Mouse (Mus musculus): ENCODE data around the gene C1qtnf9. TPM values are rescaled to one million over a fixed set of nuclear protein-coding genes. Genes with fewer than 3 reads are reported as not detected.

The C1qtnf9 gene
- 10 to 100 TPM; 17.0 to 18.9 TPM for total RNA-seq (2021)
- long read RNA-seq, experiment 1, transcript C1qtnf9-201 (4 exons, 1,903 nt): major isoform, 24 of 30 reads
- long read RNA-seq, experiment 1, partial matches to known transcripts: 2 of 30 reads
- long read RNA-seq, experiment 1, other reads (novel, unspliced or antisense): 4 of 30 reads
- long read RNA-seq, experiment 2, transcript C1qtnf9-201 (4 exons, 1,903 nt): major isoform, 8 of 10 reads
- long read RNA-seq, experiment 2, partial matches to known transcripts: 0 of 10 reads
- long read RNA-seq, experiment 2, other reads (novel, unspliced or antisense): 2 of 10 reads

DNA sequence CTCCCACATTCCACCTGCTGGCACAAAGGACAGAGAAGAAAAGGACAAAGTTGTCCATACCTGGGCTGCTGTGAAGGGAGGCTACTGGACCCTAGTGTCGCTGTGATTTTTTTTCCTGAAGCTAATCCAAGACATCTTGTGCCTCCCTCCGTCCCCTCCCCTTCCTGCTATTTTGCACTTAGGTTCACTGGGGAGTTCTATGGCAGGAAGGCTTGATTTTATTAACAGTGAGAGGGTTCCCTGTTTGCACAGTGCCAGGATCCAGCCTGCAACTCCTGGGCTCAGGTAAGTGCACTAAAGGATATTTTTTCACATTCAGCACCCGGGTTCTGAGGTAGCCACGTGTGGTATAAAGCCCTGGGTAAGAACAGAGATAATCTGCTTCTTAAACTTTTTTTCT is at the start of gene C1qtnf9:
Gene C1qtnf9, plus strand, starts transcription at position 251 of the 400 bp plus-strand sequence.
- DNase-seq: no peak

DNA sequence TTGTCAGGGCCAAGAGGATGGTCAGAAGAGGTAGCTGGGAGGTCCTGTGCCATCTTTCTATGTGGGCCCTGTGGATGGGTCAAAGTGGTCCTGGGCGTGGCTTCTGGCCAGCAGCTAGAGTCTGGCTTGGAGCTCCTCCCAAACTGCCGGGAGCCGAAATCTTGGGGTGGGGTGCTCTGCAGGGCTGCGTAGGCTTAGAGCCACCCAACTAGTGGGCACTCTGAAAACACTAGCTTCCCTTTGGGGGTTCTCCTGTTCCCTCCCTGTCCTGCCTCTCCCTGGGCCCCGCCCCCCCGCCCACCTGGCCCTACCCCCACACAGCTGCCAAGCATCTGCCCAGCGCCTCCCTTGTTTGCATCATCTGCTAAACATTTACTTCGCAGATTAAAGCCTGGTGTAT is 46.6 kb upstream of the C1qtnf9 start:
- DNase-seq: no peak

DNA sequence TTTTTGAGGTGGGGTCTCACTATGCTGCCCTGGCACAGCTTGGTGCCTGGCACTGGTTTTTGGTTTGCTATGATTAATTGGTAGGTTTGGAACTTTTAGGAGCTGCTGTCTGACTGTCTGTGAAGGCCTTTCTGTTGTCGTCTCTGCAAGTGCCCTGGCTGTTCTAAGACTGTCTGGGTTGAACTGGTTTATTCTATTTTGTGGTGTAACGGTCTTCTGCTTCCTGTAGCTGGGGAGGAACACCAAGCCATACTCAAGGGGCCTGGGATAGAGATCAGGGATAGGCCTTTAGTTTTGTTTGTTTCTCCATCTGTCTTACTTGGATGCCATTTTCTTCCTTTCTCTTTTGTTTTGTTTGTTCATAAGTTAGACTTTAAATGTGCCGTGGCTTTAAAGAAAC is 46.0 kb upstream of the C1qtnf9 start:
- no peak for DNase-seq

DNA sequence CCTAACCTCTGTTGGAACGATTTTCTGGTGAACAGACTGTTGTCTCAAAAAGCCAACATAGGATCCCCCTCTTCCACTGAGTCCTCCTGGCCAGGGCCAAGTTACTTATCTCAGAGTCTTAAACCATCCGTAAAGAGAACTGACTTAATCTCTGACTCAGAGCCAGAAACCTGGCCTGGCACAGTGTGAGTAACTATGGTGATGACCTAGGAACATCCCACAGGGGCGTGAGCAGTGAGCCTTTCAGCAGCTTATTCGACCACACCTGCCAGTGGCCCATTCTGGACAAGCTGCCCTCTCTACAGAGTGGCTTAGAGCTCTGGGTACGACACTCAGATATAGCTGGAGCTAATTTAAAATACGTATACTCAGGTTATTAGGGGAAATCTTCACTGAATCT is 41.8 kb upstream of the C1qtnf9 start:
- no peak for DNase-seq

DNA sequence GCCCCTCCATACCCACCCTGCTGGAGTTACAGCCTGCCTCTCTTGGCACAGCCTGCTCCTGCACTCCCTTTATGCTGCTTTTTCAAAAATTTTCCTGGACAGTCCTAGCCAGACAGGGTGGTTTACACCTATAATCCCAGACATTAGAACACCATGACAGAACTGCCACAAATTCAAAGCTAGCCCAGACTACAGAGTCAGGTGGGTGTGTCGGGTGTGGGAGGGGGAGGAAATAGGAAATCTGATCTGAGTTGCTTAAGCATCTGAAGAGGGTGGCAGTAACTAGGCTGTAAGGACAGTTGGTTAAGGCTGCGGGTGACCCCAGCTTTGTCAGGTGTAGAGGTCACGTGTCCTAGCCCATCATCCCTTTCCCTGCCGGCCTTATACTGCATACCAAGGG is 40.8 kb upstream of the C1qtnf9 start:
- DNase-seq: no peak

DNA sequence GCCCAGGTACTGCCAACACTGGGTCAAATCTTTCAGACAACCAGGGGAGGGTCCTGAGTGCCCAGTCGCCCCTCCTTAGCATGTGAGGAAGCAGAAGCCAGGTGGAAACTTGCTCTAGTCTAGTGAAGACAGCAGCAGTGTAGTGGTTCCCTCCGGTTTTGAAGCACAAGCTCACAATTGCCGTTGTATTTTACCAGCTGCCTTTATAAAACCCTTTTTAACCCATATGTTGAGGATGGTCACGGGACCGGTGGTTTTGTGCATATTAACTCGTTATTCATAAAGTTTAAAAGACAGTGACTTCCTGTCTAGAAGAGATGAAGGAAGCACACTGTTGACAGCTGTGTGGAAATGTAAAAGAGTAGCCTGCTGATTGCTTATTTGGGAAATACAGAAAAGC is 35.9 kb upstream of the C1qtnf9 start:
- DNase-seq: no peak

DNA sequence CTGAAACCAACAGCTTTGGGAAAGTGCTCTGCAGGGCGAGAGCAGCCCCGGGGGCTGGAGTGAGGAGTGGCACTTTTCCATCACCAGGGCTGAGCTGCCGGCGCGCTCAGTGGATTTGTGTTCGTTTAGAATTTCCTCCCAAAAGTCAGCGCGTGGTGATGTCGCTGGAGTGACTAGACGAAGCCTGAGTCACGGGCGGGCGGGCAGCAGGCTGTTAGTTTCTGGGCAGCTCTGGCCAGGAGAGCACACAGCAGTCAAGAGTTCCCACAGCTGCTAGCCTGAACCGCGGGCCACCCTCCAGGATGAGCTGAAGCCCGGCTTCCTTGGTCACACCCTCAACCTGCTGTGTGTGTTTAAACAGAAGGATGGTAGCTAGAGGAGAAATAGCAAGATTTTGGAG is 35.1 kb upstream of the C1qtnf9 start:
- DNase-seq: peak; percentile 66

DNA sequence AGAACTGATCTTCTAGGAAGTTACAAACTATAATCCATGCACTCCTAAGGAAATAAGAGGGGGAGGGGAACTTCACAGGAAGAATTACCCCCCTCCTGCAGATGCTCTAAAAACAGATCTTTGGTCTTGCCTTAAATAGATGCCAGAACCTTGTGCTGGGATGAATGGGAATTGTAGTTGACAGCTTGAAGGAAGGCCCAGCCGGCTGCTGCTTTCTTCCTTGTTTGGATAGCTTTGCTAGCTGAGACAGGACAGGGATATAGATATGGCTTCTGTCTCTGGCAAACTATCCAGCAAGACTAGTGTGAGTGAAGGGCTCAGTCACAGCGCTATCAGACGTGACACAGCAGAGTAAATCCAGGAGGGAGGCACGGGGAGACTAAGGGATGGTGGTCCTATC is 34.2 kb upstream of the C1qtnf9 start:
- DNase-seq: no peak

DNA sequence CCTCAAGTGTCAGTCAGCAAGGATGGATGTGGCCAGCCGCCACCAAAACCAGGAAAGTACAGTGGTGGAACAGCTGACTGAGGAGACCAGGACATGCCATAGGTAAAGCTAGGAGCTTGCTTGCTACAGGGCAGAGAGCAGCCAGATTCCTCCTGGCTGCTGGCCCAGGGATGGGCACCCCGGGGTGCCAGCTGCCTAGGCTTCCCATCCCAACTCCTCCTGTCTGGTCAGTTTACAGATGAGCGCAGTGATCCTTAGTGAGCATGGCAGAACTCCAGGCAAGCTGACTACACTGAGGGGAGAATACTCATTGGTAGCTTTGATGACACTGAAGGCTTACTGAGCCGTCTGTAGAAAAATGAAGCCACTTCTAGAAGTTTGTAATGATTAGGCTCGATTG is 32.7 kb upstream of the C1qtnf9 start:
- no peak for DNase-seq

DNA sequence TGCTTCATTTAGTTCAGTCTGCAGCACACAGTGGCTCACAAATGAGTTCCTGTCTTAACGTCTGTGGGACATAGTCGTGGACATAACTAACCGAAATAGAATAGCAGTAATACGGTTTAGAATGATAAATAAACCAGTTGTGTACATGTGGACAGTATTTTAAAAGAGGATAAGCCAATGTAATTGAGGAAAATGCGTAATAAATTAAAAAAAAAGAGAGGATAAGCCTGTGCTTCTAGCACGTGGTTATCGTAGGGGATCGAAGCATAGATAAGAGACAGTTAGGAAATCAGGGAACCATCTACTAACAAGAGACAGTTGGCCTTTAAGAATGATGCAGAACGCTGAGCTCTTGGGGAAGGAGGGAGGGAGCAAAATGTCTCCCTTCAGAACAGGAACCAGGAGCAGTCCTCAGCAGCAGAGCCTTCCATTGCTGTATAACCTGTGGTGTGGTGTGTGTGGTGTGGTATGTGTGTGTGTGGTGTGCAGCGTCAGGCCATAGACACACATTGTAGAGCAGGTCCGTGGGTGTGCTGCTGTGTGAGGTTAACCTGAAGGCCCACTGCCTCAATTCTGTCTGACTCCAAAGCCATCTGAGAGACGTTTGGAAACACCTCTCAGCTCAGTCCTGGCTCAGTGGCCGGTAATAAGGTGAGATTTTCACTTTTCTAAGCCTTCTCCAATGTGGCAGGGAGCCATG is 31.9 kb upstream of the C1qtnf9 start:
- no peak for DNase-seq

DNA sequence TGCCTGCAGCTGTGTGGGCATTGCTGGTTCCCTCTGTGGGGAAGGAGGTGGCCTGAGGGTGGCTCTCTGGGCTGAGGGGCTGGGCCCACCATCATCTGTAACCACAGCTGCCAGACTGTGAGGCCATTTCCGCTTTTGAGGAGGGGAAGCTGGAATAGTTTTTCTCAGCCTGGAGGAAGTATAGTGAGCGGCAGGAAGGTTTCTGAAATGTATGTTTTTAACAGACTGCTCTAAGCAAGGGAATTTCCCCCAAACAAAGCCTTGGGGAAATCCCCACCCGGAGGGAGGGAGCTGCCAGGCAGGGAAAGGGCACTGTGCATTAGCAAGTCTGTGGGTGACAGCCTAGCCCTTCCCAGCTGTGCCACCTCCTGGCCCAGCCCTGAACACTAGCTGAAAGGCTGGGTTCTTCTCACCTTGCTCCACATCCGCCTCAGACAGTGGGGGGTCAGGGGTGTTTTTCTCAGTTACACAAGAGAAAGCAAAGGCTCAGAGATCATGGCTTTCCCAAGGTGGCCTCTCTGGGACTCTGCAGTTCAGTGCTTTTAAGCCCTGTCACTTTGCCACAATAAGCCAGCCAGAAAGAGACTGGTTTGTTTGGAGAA is 31.2 kb upstream of the C1qtnf9 start:
- peak; percentile 66 for DNase-seq

DNA sequence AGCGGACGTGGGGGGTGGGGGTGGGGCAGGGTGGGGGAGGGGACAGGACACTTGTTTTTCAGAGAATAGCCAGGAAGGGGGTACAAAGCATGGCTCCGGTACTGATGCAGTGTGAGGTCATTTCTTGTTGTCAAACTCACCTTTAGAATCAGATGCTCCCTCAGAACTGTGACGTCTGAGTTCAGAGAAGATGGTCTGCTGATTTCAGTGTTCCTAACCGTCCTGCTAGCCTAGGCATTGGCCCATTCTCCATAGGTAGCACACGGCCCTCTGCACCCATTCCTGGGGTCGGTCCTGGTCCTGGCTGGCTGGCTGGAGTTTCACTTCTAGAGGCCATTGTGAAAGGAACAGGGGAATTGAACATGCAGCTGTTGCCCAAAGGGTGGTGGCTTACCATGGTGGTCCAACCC is 30.7 kb upstream of the C1qtnf9 start:
- DNase-seq: no peak

DNA sequence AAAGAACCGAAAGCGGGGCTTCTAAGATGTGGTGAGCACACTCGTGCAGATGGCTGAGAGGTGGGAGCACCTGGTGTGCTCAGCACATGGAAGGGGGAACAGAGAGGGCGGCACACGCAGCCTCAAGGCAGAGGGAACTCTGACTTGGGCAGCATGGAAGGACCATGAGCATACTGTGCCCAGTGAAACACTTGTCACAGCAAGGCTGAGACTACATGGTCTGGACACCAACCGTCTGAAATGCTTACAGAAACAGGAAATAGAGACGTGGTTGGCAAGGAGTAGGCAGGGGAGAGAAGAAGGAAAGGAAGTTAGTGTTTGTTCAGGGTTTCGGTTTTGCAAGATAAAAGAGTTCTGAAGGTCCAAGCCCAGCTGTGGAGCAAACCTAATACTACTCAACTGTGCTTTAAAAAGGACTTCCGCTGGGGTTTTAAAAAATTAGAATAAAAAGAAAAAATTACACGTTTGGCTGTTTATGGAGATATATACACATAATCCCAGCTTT is 29.4 kb upstream of the C1qtnf9 start:
- no peak for DNase-seq

DNA sequence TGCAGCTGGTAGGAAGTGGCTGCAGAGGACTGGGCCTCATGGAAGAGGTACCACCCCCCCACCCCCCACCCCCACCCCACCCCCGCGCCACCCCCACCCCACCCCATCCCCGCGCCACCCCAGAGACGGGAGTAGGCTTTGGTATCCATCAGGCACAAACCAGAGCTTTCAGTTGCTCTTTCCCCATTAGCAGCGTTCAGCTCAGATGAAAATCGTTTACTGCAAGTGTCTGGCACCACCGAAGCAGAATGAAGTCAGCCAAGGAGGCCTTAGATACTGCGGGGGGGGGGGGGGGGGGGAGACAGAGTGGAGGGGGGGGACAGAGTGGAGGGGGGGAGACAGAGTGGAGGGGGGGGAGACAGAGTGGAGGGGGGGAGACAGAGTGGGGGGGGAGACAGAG is 28.8 kb upstream of the C1qtnf9 start:
- DNase-seq: no peak

DNA sequence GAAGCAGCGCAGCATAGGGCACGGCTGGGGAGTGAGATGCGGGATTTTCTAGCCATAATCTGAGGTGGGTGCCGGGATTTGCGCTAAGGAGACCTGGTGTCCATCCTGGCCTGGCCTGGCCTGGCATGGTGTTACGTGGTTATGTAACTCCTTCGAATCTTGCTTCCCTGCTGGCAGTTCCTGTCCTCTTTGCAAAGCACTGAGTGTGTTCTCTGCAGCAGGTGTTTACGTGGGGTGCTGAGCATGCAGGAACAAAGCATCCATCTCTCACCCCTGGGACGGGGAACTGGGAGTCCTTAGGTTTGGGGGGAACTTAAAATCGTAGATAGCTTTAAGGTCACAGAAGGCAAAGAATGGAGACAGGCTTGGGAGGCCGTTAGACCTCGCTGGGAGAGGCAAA is 28.3 kb upstream of the C1qtnf9 start:
- DNase-seq: no peak

DNA sequence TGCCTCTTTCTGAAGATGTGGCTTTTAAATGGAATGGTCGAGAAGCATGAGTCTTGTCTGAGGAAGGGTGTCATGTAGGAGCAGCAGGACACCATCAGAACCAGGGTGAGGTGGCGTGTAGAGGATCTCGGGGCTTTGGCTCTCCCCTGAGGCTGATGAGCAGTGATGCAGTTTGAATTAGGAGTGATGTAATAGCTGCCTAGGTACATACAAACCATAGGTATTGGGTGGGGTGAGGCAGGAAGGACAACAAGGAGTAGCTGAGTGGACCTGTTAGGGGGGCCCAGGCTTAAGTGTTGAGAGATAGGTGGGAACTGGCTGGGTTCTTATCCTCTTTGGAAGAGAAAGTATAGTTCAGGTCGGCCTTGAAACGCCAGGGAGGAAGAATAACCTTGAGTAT is 27.4 kb upstream of the C1qtnf9 start:
- DNase-seq: no peak

DNA sequence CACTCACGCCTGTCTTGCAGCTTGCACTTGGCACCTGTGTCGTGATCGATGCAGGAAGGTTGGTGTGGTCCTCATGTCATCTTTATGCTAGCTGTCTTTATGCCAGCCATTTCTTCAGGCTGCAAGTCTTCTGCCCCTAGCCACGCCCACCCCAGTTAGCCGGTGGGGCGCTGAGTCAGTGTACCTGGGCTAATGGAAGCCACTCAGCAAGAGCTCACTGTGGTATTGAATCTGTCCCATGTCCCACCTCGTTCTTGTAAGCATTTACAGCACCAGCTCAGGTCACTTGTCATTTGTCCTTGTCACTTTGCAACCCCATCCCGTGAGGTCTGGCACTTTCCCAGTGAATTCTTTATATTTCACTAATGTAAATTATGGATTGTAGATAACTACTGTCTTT is 26.9 kb upstream of the C1qtnf9 start:
- DNase-seq: no peak

DNA sequence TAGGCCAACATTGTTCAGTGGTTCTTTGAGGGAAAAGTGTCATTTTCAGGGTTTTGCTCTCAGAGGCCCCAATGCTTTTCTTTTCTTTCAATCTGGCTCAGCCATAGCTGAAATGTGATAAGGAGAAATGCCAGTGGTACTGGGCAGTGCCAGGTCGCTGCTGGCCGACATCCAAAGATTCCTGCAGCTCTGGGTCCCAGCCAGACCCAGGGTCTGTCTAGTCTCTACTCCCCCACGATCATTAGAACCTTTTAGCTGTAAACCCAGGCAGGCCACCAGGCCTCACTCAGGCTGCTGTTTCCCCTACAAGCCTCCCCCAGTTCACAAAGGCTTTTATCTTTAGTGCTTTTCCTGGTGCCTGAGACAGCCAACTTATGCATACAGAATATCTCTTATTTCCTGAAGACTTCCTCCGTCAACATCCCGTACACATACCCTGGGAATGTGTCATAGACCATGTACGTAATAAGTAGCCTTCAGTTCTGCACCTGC is 26.4 kb upstream of the C1qtnf9 start:
- peak; percentile 82 for DNase-seq

DNA sequence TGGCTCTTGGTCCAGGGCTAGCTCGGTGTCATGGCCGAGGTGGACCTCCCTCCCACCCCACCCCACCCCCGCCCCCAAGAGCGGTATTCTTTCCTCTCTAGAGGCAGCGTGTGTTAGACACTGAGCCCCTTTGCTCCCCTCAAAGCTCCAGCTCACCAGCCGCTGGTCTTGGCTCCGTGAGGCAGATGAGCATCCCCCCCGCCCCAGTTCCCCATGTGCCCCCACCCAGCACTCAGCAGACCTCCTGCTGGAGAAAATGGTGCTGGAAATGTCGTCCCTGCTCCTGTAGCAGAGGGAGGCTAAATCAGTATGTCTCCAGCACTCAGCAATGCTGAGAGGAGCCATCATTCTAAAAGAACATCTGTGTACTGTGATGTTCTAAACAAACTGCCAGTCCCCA is 24.3 kb upstream of the C1qtnf9 start:
- no peak for DNase-seq

DNA sequence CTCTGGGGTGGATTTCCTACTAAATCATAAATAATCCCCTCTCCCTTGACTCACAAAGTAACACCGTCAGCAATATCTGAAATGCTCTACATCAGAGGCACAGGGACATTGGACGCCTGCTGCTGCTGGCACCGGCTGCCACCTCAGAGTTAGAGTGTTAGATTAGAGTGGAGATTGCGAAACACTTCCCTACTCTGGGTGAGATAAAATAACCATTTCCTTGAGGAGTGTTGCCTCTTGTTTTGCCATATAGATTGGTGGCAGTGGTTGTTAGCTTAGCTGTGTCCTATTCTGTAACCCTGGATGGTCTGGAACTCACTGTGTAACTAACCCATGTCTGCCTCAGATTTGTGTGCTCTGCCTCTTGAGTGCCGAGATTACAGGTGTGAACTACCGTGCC is 22.7 kb upstream of the C1qtnf9 start:
- DNase-seq: no peak

DNA sequence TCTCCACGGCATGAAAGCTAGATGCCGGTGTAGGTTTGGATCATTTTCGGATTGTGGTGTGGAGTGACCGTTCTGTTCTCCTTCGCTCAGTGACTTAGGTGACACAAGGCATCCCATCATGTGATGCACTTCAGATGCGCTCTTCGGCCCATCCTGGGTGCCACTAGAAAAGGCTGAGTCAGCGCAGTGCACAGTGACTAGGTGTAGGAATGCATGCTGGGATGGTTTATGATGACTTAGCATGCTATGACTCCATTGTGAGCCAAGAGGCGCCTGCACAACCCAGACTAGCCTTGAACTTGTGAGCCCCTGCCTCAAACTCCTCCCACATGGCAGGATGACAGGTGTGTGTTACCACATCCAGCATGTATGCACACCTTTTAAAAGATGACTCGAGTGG is 21.8 kb upstream of the C1qtnf9 start:
- no peak for DNase-seq

DNA sequence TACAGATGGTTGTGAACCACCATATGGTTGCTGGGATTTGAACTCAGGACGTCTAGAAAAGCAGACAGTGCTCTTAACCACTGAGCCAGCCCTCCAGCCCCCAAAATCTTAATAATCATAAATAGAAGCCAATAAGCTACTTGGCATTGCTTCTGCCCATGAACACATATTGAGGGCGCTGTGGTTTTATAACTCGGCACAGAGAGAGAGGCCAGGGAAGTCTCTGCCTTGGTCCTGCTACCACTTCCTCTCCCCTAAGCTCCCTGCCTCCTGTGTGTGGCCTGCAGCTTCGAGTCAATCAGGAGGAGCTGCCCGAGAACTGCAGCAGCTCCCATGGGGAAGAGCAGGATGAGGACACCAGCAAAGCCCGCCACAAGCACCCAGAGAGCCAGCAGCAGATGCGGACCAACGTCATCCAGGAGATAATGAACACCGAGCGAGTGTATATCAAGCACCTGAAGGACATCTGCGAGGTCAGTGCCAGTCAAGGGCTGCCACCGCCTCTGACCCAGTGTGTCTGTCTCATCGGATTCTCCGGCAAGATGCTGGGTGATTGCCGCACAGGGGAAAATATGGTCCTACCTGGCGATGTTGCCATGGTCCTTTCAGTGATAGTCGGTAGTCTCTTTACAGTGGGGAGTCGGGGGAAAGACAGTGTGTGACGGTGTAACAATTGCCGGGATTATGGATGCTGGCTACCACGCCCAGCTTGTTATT is 20.6 kb upstream of the C1qtnf9 start:
- DNase-seq: no peak

DNA sequence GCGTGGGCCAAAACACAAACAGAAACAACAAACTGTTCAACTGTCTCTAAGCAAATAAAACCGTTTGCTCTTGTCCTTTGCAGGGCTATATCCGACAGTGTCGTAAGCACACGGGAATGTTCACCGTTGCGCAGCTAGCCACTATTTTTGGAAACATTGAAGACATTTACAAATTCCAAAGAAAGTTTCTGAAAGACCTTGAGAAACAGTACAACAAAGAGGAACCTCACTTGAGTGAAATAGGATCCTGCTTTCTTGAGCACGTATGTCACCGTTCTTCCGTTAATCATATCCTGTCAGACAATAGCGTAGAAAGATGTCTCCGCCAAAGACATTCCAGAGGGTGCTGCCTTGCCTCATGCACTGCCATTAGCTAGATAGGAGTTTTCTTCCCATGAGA is 18.1 kb upstream of the C1qtnf9 start:
- no peak for DNase-seq
